Comparison of ENCODE assay signal across 23 mouse cellular contexts in genomic region chr1:183514281-183514983, GRCm38 (mm10).
DNase-seq lines count a peak whose midpoint lies in the region; ATAC-seq and TF ChIP-seq lines count a peak whose summit lies in the region.
"Had no signal": no experiment of that assay in that cellular context is flagged by ENCODE, and none has a peak within 500 bp of the region (broad histone marks: within the 10 kb centered on the region; RNA-seq: fewer than 3 reads in every experiment).

No protein-coding gene starts in this region.

- H3K4me3 ChIP-seq in forebrain, embryonic 13.5 days = no peak overlapping the region
- H3K4me3 ChIP-seq in forebrain, embryonic 16.5 days (replicated peaks; ENCODE audit: low read length) = no peak overlapping the region
- no peak overlapping the region for H3K4me3 ChIP-seq in hindbrain, postnatal 0 days (ENCODE audit: low read length)
- H3K4me3 ChIP-seq: embryonic facial prominence, embryonic 12.5 days; erythroblast, embryonic 14.5 days; layer of hippocampus, adult 2 months; left cerebral cortex, adult 2 months had no signal

- 0 out of 2 replicates have a peak, but pooled peaks have one; percentile 19 for ATAC-seq in forebrain, embryonic 13.5 days
- ATAC-seq in forebrain, embryonic 16.5 days = no peak
- peak; percentile 29; the same call in 1 of the 2 replicates for ATAC-seq in hindbrain, postnatal 0 days
- ATAC-seq: forebrain, embryonic 14.5 days had no signal

- H3K27me3 ChIP-seq in forebrain, embryonic 13.5 days = no peaks in the 10 kb centered on the region
- H3K27me3 ChIP-seq in forebrain, embryonic 16.5 days (replicated peaks; ENCODE audit: control insufficient read depth, insufficient read depth, low read length) = no peaks in the 10 kb centered on the region
- no peaks in the 10 kb centered on the region for H3K27me3 ChIP-seq in hindbrain, postnatal 0 days (ENCODE audit: insufficient read depth, low read length)
- H3K27me3 ChIP-seq: embryonic facial prominence, embryonic 12.5 days had no signal

- WGBS in forebrain, embryonic 13.5 days = 75% methylated on average over 15 of the region's 15 CpGs
- WGBS in forebrain, embryonic 16.5 days = 61% methylated on average over 15 of the region's 15 CpGs
- WGBS in hindbrain, postnatal 0 days = 42% methylated on average over 15 of the region's 15 CpGs

- H3K4me2 ChIP-seq in forebrain, embryonic 13.5 days = no peak overlapping the region
- no peak overlapping the region for H3K4me2 ChIP-seq in forebrain, embryonic 16.5 days (ENCODE audit: low read length)
- no peak overlapping the region for H3K4me2 ChIP-seq in hindbrain, postnatal 0 days (ENCODE audit: low read depth, low read length)
- H3K4me2 ChIP-seq: embryonic facial prominence, embryonic 12.5 days; liver, embryonic 11.5 days had no signal

- no peaks in the 10 kb centered on the region for H3K9me3 ChIP-seq in forebrain, embryonic 13.5 days (replicated peaks)
- H3K9me3 ChIP-seq in forebrain, embryonic 16.5 days (ENCODE audit: control insufficient read depth, low read length) = no peaks in the 10 kb centered on the region
- no peaks in the 10 kb centered on the region for H3K9me3 ChIP-seq in hindbrain, postnatal 0 days (ENCODE audit: low read length)
- H3K9me3 ChIP-seq: embryonic facial prominence, embryonic 12.5 days had no signal

- peak; percentile 34 for DNase-seq in ES-CJ7 (ENCODE audit: low read depth, low spot score)
- DNase-seq in ZHBTc4 (ENCODE audit: low read depth, low spot score) = peak; percentile 17
- no peak for DNase-seq in hindbrain, postnatal 0 days (ENCODE audit: low spot score)
- DNase-seq in left cerebral cortex, postnatal 25 days (ENCODE audit: low spot score in 2 of 2) = no peak
- DNase-seq in adrenal gland, postnatal 4 days (ENCODE audit: low spot score in 2 of 2) = no peak
- no peak for DNase-seq in right cerebral cortex, adult 2 months (ENCODE audit: low spot score in 2 of 2)
- DNase-seq: adrenal gland, postnatal 14 days; gastrocnemius, postnatal 25 days; kidney, adult 11 months; lung, adult 18-20 months; lung, postnatal 14 days; retina, postnatal 1 day; right cerebral cortex, postnatal 4 days; thymus, adult 2 months had no signal

- intact Hi-C loops in left cerebral cortex, postnatal 25 days (cut with DNase I) = no loop called here

- no peak overlapping the region for H3K9ac ChIP-seq in forebrain, embryonic 13.5 days
- H3K9ac ChIP-seq in forebrain, embryonic 16.5 days (replicated peaks; ENCODE audit: low read depth, low read length) = no peak overlapping the region
- H3K9ac ChIP-seq in hindbrain, postnatal 0 days (replicated peaks; ENCODE audit: low read length) = no peak overlapping the region
- H3K9ac ChIP-seq: embryonic facial prominence, embryonic 12.5 days had no signal

- TF ChIP-seq CTCF in hindbrain, postnatal 0 days (IDR thresholded peaks at IDR 0.05; ENCODE audit: low read depth) = no peak

- 0 out of 2 replicates have a peak, but pooled peaks cover 3% of the 10 kb centered on the region for H3K4me1 ChIP-seq in forebrain, embryonic 13.5 days
- no peaks in the 10 kb centered on the region for H3K4me1 ChIP-seq in forebrain, embryonic 16.5 days (replicated peaks; ENCODE audit: control insufficient read depth, insufficient read depth, low read length)
- 0 out of 2 replicates have a peak, but pooled peaks cover 7% of the 10 kb centered on the region for H3K4me1 ChIP-seq in hindbrain, postnatal 0 days (ENCODE audit: insufficient read depth, low read length)
- H3K4me1 ChIP-seq: embryonic facial prominence, embryonic 12.5 days had no signal

- no peaks in the 10 kb centered on the region for H3K36me3 ChIP-seq in forebrain, embryonic 13.5 days (ENCODE audit: poor library complexity, severe bottlenecking)
- H3K36me3 ChIP-seq in forebrain, embryonic 16.5 days (ENCODE audit: control insufficient read depth, insufficient read depth) = no peaks in the 10 kb centered on the region
- H3K36me3 ChIP-seq in hindbrain, postnatal 0 days (ENCODE audit: insufficient read depth, low read length) = no peaks in the 10 kb centered on the region
- H3K36me3 ChIP-seq: embryonic facial prominence, embryonic 12.5 days had no signal

- no peak overlapping the region for H3K27ac ChIP-seq in forebrain, embryonic 13.5 days
- no peak overlapping the region for H3K27ac ChIP-seq in forebrain, embryonic 16.5 days (ENCODE audit: low read length)
- H3K27ac ChIP-seq in hindbrain, postnatal 0 days = no peak overlapping the region
- H3K27ac ChIP-seq: embryonic facial prominence, embryonic 12.5 days; kidney, postnatal 0 days; layer of hippocampus, adult 2 months; left cerebral cortex, adult 2 months had no signal

Comparison
In these comparisons a context has a peak if more than half of its experiments do, and no peak if none do; other contexts are left out.
1. DNase-seq: peak in ES-CJ7 (single experiment) and ZHBTc4 (single experiment); none in hindbrain, postnatal 0 days (single experiment), left cerebral cortex, postnatal 25 days (0 of 2), adrenal gland, postnatal 4 days (0 of 2) and right cerebral cortex, adult 2 months (0 of 2).